Mouse (Mus musculus) heart, embryonic 15.5 days (tissue): ENCODE results near the gene C8b. TPM values are rescaled to one million over a fixed set of nuclear protein-coding genes. Genes with fewer than 3 reads are reported as not detected.

Experiments
- ATAC-seq: fragments of 200-750 bp; cut with Nextera tagmentation; replicated peaks from 2 replicates; pipeline ENCODE4 v1.8.0; 2017; ENCODE audit warnings: low read depth, moderate TSS enrichment; ENCODE audit not compliant: insufficient number of reproducible peaks, insufficient read depth, low FRiP score
- H3K27ac ChIP-seq: fragments of 300-500 bp; sonication (generic); 2 replicates; pipeline ENCODE4 v1.5.1; 2015; ENCODE audit warnings: mild to moderate bottlenecking, inconsistent platforms
- H3K27me3 ChIP-seq: fragments of 300-500 bp; sonication (generic); 2 replicates; pipeline ENCODE4 v1.6.1; 2015; ENCODE audit warnings: inconsistent platforms
- H3K36me3 ChIP-seq: fragments of 300-500 bp; sonication (generic); 2 replicates; pipeline ENCODE4 v1.6.1; 2015; ENCODE audit warnings: mild to moderate bottlenecking, inconsistent platforms
- H3K4me1 ChIP-seq: fragments of 300-500 bp; sonication (generic); replicated peaks from 2 replicates; pipeline ENCODE4 v1.6.1; 2015; ENCODE audit warnings: inconsistent platforms
- H3K4me2 ChIP-seq: fragments of 300-500 bp; sonication (generic); 2 replicates; pipeline ENCODE4 v1.6.1; 2015; ENCODE audit warnings: inconsistent platforms, mild to moderate bottlenecking, moderate library complexity
- H3K4me3 ChIP-seq: fragments of 300-500 bp; sonication (generic); 2 replicates; pipeline ENCODE4 v1.5.1; 2015; ENCODE audit warnings: mild to moderate bottlenecking, inconsistent platforms
- H3K9ac ChIP-seq: fragments of 300-500 bp; sonication (generic); 2 replicates; pipeline ENCODE4 v1.6.1; 2015; ENCODE audit warnings: mild to moderate bottlenecking, inconsistent platforms
- H3K9me3 ChIP-seq: fragments of 300-500 bp; sonication (generic); replicated peaks from 2 replicates; pipeline ENCODE4 v1.6.1; 2016; ENCODE audit warnings: inconsistent platforms
- WGBS: fragments of 180-500 bp; shearing (Covaris S2); methylation state at CpG from one replicate; pipeline ENCODE4 v1.1.7; 2015; ENCODE audit warnings: mixed read lengths; 5-methylcytosine and 5-hydroxymethylcytosine counted together
- polyA plus RNA-seq: library from polyadenylated mRNA; unstranded; fragments of >200 nt; fragmentation: Nextera tagmentation; extraction: Ambion mirVana; gene quantifications from 2 replicates; pipeline ENCODE4 v1.2.1, GENCODE M21; 2015

Gene C8b
- polyA plus RNA-seq, 1 experiment from 2014 or later = 0.08 TPM

DNA sequence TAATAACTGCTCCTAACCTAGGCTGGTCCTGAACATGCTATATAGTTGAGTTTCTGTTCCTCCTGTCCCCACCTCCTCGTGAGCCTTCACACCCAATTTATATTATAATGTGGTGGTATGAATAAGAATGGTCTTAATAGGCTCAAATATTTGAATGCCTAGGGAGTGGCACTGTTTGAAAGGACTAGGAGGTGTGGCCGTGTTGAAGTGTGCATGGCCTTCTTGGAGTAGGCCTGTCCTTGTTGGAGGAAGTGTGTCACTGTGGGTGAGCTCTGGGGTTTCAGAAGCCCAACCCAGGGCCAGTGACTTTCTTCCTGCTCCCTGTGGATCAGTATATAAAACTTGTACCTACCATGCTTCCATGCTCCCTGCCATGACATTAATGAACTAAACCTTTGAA, 47.5 kb downstream of the C8b start:
- H3K9ac ChIP-seq = no peak overlapping the region
- no peak overlapping the region for H3K4me2 ChIP-seq
- H3K27ac ChIP-seq = no peak overlapping the region
- H3K4me3 ChIP-seq = no peak overlapping the region
- H3K9me3 ChIP-seq = no peaks in the 10 kb centered on the region
- ATAC-seq = no peak
- no peaks in the 10 kb centered on the region for H3K27me3 ChIP-seq
- no peaks in the 10 kb centered on the region for H3K36me3 ChIP-seq
- WGBS = 71% methylated on average over 2 of the region's 2 CpGs
- H3K4me1 ChIP-seq = no peaks in the 10 kb centered on the region

- Histone ChIP-seq H3K9ac (no peak overlapping the region), H3K4me2 (no peak overlapping the region), H3K27ac (no peak overlapping the region), H3K4me1 (no peaks in the 10 kb centered on the region), H3K36me3 (no peaks in the 10 kb centered on the region), H3K4me3 (no peak overlapping the region), H3K9me3 (no peaks in the 10 kb centered on the region), H3K27me3 (no peaks in the 10 kb centered on the region)
- ATAC-seq = no peak
- 79% methylated on average over 4 of the region's 4 CpGs for WGBS
Measured at GRCm38 (mm10) chr4:104816519-104817232, 50.6 kb downstream of the C8b start.

DNA sequence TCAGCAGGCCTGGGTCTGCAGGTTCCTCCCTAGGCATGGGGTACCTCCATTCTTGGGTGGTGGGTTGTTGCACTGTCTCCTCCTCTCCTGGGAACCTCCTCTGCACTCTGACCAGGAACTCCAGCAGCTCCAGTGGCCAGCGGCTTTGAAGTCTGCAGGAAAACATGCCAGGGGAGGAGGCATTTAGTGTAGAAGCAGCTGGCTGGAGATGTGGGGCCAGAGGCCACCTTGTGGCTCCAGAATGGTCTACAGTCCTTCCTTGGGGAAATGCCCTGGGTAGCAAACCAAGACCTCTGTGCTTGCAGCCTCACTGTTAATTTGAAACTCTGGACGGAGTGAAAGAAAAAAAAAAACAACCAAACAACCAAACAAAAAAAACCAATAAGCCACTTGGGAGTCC, 51.4 kb downstream of the C8b start:
- Histone ChIP-seq H3K27ac (no peak overlapping the region), H3K36me3 (no peaks in the 10 kb centered on the region), H3K9ac (no peak overlapping the region), H3K9me3 (no peaks in the 10 kb centered on the region), H3K4me2 (no peak overlapping the region), H3K4me3 (no peak overlapping the region), H3K4me1 (no peaks in the 10 kb centered on the region), H3K27me3 (no peaks in the 10 kb centered on the region)
- no peak for ATAC-seq
- 24% methylated on average over 2 of the region's 2 CpGs for WGBS

DNA sequence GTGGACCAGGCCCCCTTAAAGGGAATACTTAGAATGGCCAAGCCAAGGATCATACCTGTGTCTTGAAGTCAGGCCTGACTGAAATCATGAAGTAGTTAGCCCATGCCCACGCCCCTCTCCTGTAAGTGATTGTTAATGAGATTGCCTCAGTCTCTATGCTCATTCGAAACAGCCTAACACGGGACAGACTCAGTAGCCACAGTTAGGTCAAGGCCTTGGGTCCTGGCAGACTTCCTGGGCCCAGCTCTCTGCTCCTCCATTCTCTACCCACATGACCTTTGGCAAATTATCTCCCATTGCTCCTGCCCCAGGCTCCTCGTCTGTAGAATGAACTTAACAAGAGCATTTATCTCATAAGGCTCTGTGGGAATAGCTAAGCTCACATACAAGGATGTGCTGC, 52.9 kb downstream of the C8b start:
- H3K27ac ChIP-seq = no peak overlapping the region
- no peak for ATAC-seq
- H3K27me3 ChIP-seq = no peaks in the 10 kb centered on the region
- no peak overlapping the region for H3K9ac ChIP-seq
- no peaks in the 10 kb centered on the region for H3K4me1 ChIP-seq
- no peaks in the 10 kb centered on the region for H3K36me3 ChIP-seq
- H3K4me2 ChIP-seq = no peak overlapping the region
- no peak overlapping the region for H3K4me3 ChIP-seq
- H3K9me3 ChIP-seq = no peaks in the 10 kb centered on the region
- 50% methylated on average over 4 of the region's 4 CpGs for WGBS

DNA sequence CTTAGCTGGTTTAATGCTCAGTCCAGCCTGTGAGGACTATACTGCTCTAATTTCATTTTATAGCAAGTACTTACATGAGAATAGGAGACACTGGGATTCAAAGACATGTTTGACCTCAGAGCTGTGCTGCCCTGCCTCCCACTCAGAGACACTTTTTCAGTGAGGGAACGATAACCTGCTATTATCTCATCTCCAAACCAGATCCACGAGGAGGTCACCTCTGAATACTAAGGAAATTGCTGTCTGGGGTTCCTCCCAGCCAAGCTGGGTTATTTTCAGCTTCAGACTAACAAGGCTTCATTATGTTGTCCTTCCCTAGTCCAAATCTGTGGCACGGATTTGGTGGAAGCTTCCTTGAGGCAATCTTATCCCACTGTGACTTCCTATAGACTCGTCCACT, 53.8 kb downstream of the C8b start:
- WGBS = 32% methylated on average over 4 of the region's 4 CpGs
- H3K27ac ChIP-seq = no peak overlapping the region
- no peaks in the 10 kb centered on the region for H3K27me3 ChIP-seq
- no peak overlapping the region for H3K4me2 ChIP-seq
- no peak for ATAC-seq
- H3K9ac ChIP-seq = no peak overlapping the region
- H3K36me3 ChIP-seq = no peaks in the 10 kb centered on the region
- H3K4me1 ChIP-seq = no peaks in the 10 kb centered on the region
- H3K4me3 ChIP-seq = no peak overlapping the region
- no peaks in the 10 kb centered on the region for H3K9me3 ChIP-seq

- no peak overlapping the region for H3K9ac ChIP-seq
- H3K27ac ChIP-seq = no peak overlapping the region
- no peaks in the 10 kb centered on the region for H3K9me3 ChIP-seq
- H3K4me3 ChIP-seq = no peak overlapping the region
- no peaks in the 10 kb centered on the region for H3K27me3 ChIP-seq
- no peak overlapping the region for H3K4me2 ChIP-seq
- H3K36me3 ChIP-seq = no peaks in the 10 kb centered on the region
- ATAC-seq = no peak
- no peaks in the 10 kb centered on the region for H3K4me1 ChIP-seq
- WGBS = 66% methylated on average over 4 of the region's 4 CpGs
Measured at GRCm38 (mm10) chr4:104823597-104824101, 57.5 kb downstream of the C8b start.

DNA sequence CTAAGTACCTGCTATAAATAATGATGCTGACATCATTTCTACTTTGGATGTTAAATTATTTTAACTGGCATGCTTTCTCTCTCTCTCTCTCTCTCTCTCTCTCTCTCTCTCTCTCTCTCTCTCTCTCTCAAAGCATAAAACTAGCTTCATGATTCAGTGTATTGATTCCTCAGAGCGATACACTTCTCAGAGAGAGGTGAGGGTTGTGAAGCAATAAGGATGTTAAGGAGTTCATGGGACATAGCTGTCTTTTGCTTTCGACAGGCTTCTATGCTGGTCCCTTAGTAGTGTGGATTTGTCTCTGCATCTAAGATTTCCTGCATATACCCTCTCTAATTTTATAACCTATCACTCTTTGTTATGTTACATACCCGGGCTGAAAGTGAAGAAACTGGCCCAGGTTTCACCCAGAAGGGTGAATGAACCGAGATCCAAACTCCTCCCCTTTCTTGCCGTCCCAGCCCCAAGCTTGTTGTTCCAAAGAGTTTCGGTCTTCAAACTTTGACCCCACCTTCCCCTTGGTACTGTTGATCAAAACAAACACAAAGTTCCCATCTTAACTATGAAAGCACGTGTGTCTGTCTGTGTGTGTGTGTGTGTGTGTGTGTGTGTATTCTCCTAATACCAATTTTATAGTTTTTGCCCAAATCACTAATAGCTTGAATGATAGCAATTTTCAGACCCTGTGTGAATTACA, 58.4 kb downstream of the C8b start:
- H3K27ac ChIP-seq = no peak overlapping the region
- H3K4me2 ChIP-seq = no peak overlapping the region
- H3K27me3 ChIP-seq = no peaks in the 10 kb centered on the region
- no peak overlapping the region for H3K4me3 ChIP-seq
- 69% methylated on average over 7 of the region's 7 CpGs for WGBS
- no peaks in the 10 kb centered on the region for H3K36me3 ChIP-seq
- no peaks in the 10 kb centered on the region for H3K4me1 ChIP-seq
- ATAC-seq = no peak
- no peaks in the 10 kb centered on the region for H3K9me3 ChIP-seq
- H3K9ac ChIP-seq = no peak overlapping the region

- no peaks in the 10 kb centered on the region for H3K27me3 ChIP-seq
- no peaks in the 10 kb centered on the region for H3K9me3 ChIP-seq
- no peak overlapping the region for H3K4me2 ChIP-seq
- H3K4me3 ChIP-seq = no peak overlapping the region
- no peak overlapping the region for H3K27ac ChIP-seq
- H3K4me1 ChIP-seq = no peaks in the 10 kb centered on the region
- 63% methylated on average over 5 of the region's 5 CpGs for WGBS
- ATAC-seq = no peak
- H3K9ac ChIP-seq = no peak overlapping the region
- no peaks in the 10 kb centered on the region for H3K36me3 ChIP-seq
Measured at GRCm38 (mm10) chr4:104828939-104829338, 62.8 kb downstream of the C8b start.

DNA sequence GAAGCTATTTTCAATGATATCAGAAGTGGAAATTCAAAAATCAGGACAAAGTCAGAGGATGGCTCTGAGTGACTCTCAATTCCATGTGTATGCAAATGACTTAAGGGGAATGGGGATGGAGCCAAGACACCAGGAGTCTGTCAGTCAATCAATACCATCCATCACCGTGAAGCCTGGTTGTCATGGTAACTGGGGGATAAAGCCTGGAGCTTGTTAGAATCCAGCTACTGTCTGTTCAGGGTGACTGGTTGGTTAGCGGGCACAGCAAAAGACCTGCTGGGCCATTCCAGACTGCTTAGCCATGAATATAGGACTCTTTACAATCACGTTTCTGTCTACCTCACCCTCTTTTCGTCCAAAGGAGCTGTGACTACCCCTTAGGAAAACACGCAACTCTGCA, 69.0 kb downstream of the C8b start:
- no peak for ATAC-seq

GRCm38 (mm10) chr4:104838342-104838741, 72.2 kb downstream of the C8b start:
- Histone ChIP-seq H3K4me3 (no peak overlapping the region), H3K9ac (no peak overlapping the region), H3K4me1 (no peaks in the 10 kb centered on the region), H3K27ac (no peak overlapping the region), H3K9me3 (no peaks in the 10 kb centered on the region), H3K27me3 (no peaks in the 10 kb centered on the region), H3K36me3 (no peaks in the 10 kb centered on the region), H3K4me2 (no peak overlapping the region)
- 77% methylated on average over 2 of the region's 2 CpGs for WGBS
- no peak for ATAC-seq

More for the DNA sequence above, 69.0 kb downstream of the C8b start:
- no peaks in the 10 kb centered on the region for H3K9me3 ChIP-seq
- no peaks in the 10 kb centered on the region for H3K27me3 ChIP-seq
- H3K9ac ChIP-seq = no peak overlapping the region
- H3K4me3 ChIP-seq = no peak overlapping the region
- no peak overlapping the region for H3K4me2 ChIP-seq
- no peak overlapping the region for H3K27ac ChIP-seq
- no peaks in the 10 kb centered on the region for H3K4me1 ChIP-seq
- WGBS = 57% methylated on average over 5 of the region's 5 CpGs
- no peaks in the 10 kb centered on the region for H3K36me3 ChIP-seq

- no peak overlapping the region for H3K27ac ChIP-seq
- H3K36me3 ChIP-seq = no peaks in the 10 kb centered on the region
- no peak for ATAC-seq
- WGBS = 83% methylated on average over 5 of the region's 5 CpGs
- H3K9ac ChIP-seq = no peak overlapping the region
- no peaks in the 10 kb centered on the region for H3K4me1 ChIP-seq
- no peak overlapping the region for H3K4me2 ChIP-seq
- no peaks in the 10 kb centered on the region for H3K9me3 ChIP-seq
- no peak overlapping the region for H3K4me3 ChIP-seq
- H3K27me3 ChIP-seq = no peaks in the 10 kb centered on the region
Measured at GRCm38 (mm10) chr4:104842204-104842603, 76.1 kb downstream of the C8b start.

- H3K36me3 ChIP-seq = no peaks in the 10 kb centered on the region
- H3K9me3 ChIP-seq = no peaks in the 10 kb centered on the region
- H3K27me3 ChIP-seq = no peaks in the 10 kb centered on the region
- no peak overlapping the region for H3K4me2 ChIP-seq
- H3K4me1 ChIP-seq = no peaks in the 10 kb centered on the region
- no peak overlapping the region for H3K9ac ChIP-seq
- H3K27ac ChIP-seq = no peak overlapping the region
- H3K4me3 ChIP-seq = no peak overlapping the region
- 68% methylated on average over 4 of the region's 4 CpGs for WGBS
- no peak for ATAC-seq
Measured at GRCm38 (mm10) chr4:104843546-104843945, 77.4 kb downstream of the C8b start.
